Mouse (Mus musculus) kidney, embryonic 14.5 days (tissue): ENCODE results near the gene Pkd1l2. TPM values are rescaled to one million over a fixed set of nuclear protein-coding genes. Genes with fewer than 3 reads are reported as not detected.

ENCODE experiments used
- ATAC-seq: fragments of 200-750 bp; cut with Nextera tagmentation; 2 replicates; pipeline ENCODE4 v1.8.0; 2017; ENCODE audit warnings: moderate number of reproducible peaks, mild to moderate bottlenecking, moderate TSS enrichment, moderate library complexity; ENCODE audit not compliant: low FRiP score, low TSS enrichment
- H3K27ac ChIP-seq: fragments of 300-500 bp; sonication (generic); 2 replicates; pipeline ENCODE4 v1.5.1; 2014; ENCODE audit warnings: low read depth, mild to moderate bottlenecking, low read length, moderate library complexity, mixed read lengths
- H3K27me3 ChIP-seq: fragments of 300-500 bp; sonication (generic); 2 replicates; pipeline ENCODE4 v1.6.1; 2014; ENCODE audit warnings: mild to moderate bottlenecking, low read length; ENCODE audit not compliant: control insufficient read depth, insufficient read depth
- H3K36me3 ChIP-seq: fragments of 300-500 bp; sonication (generic); 2 replicates; pipeline ENCODE4 v1.6.1; 2014; ENCODE audit warnings: low read length, mixed read lengths; ENCODE audit not compliant: control insufficient read depth, insufficient read depth
- H3K4me1 ChIP-seq: fragments of 300-500 bp; sonication (generic); 2 replicates; pipeline ENCODE4 v1.6.1; 2014; ENCODE audit warnings: low read length, mixed read lengths; ENCODE audit not compliant: control insufficient read depth, insufficient read depth
- H3K4me2 ChIP-seq: fragments of 300-500 bp; sonication (generic); replicated peaks from 2 replicates; pipeline ENCODE4 v1.6.1; 2014; ENCODE audit warnings: low read depth, mild to moderate bottlenecking, low read length
- H3K4me3 ChIP-seq: fragments of 300-500 bp; sonication (generic); 2 replicates; pipeline ENCODE4 v1.5.1; 2014; ENCODE audit warnings: mild to moderate bottlenecking, low read length
- H3K9ac ChIP-seq: fragments of 300-500 bp; sonication (generic); 2 replicates; pipeline ENCODE4 v1.6.1; 2014; ENCODE audit warnings: low read depth, mild to moderate bottlenecking, low read length, moderate library complexity
- H3K9me3 ChIP-seq: fragments of 300-500 bp; sonication (generic); 2 replicates; pipeline ENCODE4 v1.6.1; 2016; ENCODE audit warnings: low read length; ENCODE audit not compliant: control insufficient read depth
- WGBS: fragments of 180-500 bp; shearing (Covaris S2); extraction: QIAGEN DNeasy Blood & Tissue Kit; methylation state at CpG from one replicate; pipeline ENCODE4 v1.1.7; 2014; 5-methylcytosine and 5-hydroxymethylcytosine counted together
- polyA plus RNA-seq: library from polyadenylated mRNA; unstranded; fragments of >200 nt; fragmentation: Nextera tagmentation; extraction: Ambion mirVana; gene quantifications from 2 replicates; pipeline ENCODE4 v1.2.1, GENCODE M21; 2014

Pkd1l2 gene
- polyA plus RNA-seq, 1 experiment from 2014 or later, result not detected

- Histone ChIP-seq H3K9me3 (no peaks in the 10 kb centered on the region; the same call in 1 of the 2 replicates), H3K36me3 (no peaks in the 10 kb centered on the region), H3K27me3 (no peaks in the 10 kb centered on the region), H3K9ac (no peak overlapping the region), H3K4me2 (no peak overlapping the region), H3K4me3 (no peak overlapping the region), H3K4me1 (no peaks in the 10 kb centered on the region), H3K27ac (no peak overlapping the region)
- no peak for ATAC-seq
- WGBS, result 80% methylated on average over 9 of the region's 9 CpGs
These were observed 70.9 kb downstream of the Pkd1l2 start for GRCm38 (mm10) chr8:117011366-117011765.

- ATAC-seq, result no peak
- H3K9ac ChIP-seq, result peak overlapping the region; percentile 13; the same call in 1 of the 2 replicates
- H3K27ac ChIP-seq, result no peak overlapping the region
- peak overlapping the region; percentile 94 for H3K4me2 ChIP-seq
- H3K4me1 ChIP-seq, result peaks cover 5% of the 10 kb centered on the region; the same call in 1 of the 2 replicates
- peak overlapping the region; percentile 74; the same call in 1 of the 2 replicates for H3K4me3 ChIP-seq
- WGBS, result 59% methylated on average over 11 of the region's 11 CpGs
- H3K36me3 ChIP-seq, result no peaks in the 10 kb centered on the region
- H3K9me3 ChIP-seq, result no peaks in the 10 kb centered on the region
- no peaks in the 10 kb centered on the region for H3K27me3 ChIP-seq
These were observed 88.1 kb downstream of the Pkd1l2 start for GRCm38 (mm10) chr8:116994016-116994716.

- ATAC-seq, result peak; percentile 100
- H3K9ac ChIP-seq, result peak within 1 kb of the TSS; percentile 74
- WGBS, result under 1% methylated on average over 56 of the region's 56 CpGs
- peaks cover 6% of the 10 kb centered on the region; the same call in 1 of the 2 replicates for H3K36me3 ChIP-seq
- H3K27me3 ChIP-seq, result no peaks in the 10 kb centered on the region
- peak within 1 kb of the TSS; percentile 74 for H3K4me3 ChIP-seq
- peak within 1 kb of the TSS; percentile 94 for H3K4me2 ChIP-seq
- H3K4me1 ChIP-seq, result peaks cover 5% of the 10 kb centered on the region; the same call in 1 of the 2 replicates
- H3K27ac ChIP-seq, result peak within 1 kb of the TSS; percentile 60
- H3K9me3 ChIP-seq, result no peaks in the 10 kb centered on the region
These were observed 89.0 kb downstream of the Pkd1l2 start, which contains the start of gene Gcsh for GRCm38 (mm10) chr8:116993095-116993867. Gcsh (minus strand) TSS chr8:116993537.

- Histone ChIP-seq H3K9ac (peak overlapping the region; percentile 74), H3K9me3 (no peaks in the 10 kb centered on the region), H3K4me3 (peak overlapping the region; percentile 74), H3K36me3 (peaks cover 15% of the 10 kb centered on the region; the same call in 1 of the 2 replicates), H3K4me2 (peak overlapping the region; percentile 94), H3K27me3 (no peaks in the 10 kb centered on the region), H3K27ac (no peak overlapping the region), H3K4me1 (peaks cover 5% of the 10 kb centered on the region; the same call in 1 of the 2 replicates)
- no peak for ATAC-seq
- WGBS, result 10% methylated on average over 23 of the region's 23 CpGs
These were observed 89.9 kb downstream of the Pkd1l2 start for GRCm38 (mm10) chr8:116992176-116992971.

GRCm38 (mm10) chr8:116991241-116991640 lies 91.0 kb downstream of the Pkd1l2 start:
- no peak overlapping the region for H3K27ac ChIP-seq
- no peak overlapping the region for H3K9ac ChIP-seq
- H3K9me3 ChIP-seq, result no peaks in the 10 kb centered on the region
- 86% methylated on average over 8 of the region's 8 CpGs for WGBS
- H3K4me1 ChIP-seq, result peaks cover 5% of the 10 kb centered on the region; the same call in 1 of the 2 replicates
- no peak overlapping the region for H3K4me2 ChIP-seq
- peaks cover 24% of the 10 kb centered on the region for H3K36me3 ChIP-seq
- no peak overlapping the region; the same call in 1 of the 2 replicates for H3K4me3 ChIP-seq
- no peaks in the 10 kb centered on the region for H3K27me3 ChIP-seq
- no peak for ATAC-seq

GRCm38 (mm10) chr8:116989842-116990241 lies 92.4 kb downstream of the Pkd1l2 start:
- ATAC-seq, result no peak
- Histone ChIP-seq H3K4me2 (no peak overlapping the region), H3K4me1 (peaks cover 5% of the 10 kb centered on the region; the same call in 1 of the 2 replicates), H3K9me3 (no peaks in the 10 kb centered on the region), H3K27ac (no peak overlapping the region), H3K9ac (no peak overlapping the region), H3K4me3 (no peak overlapping the region), H3K27me3 (no peaks in the 10 kb centered on the region), H3K36me3 (peaks cover 35% of the 10 kb centered on the region)
- 95% methylated on average over 3 of the region's 3 CpGs for WGBS

- H3K36me3 ChIP-seq, result peaks cover 24% of the 10 kb centered on the region
- H3K4me1 ChIP-seq, result 0 out of 2 replicates have a peak, but pooled peaks cover 5% of the 10 kb centered on the region
- H3K9me3 ChIP-seq, result no peaks in the 10 kb centered on the region
- no peak overlapping the region for H3K27ac ChIP-seq
- H3K9ac ChIP-seq, result no peak overlapping the region
- no peak overlapping the region for H3K4me3 ChIP-seq
- WGBS, result 16% methylated on average over 4 of the region's 4 CpGs
- H3K27me3 ChIP-seq, result no peaks in the 10 kb centered on the region
- no peak for ATAC-seq
- peak overlapping the region; percentile 22; the same call in 1 of the 2 replicates for H3K4me2 ChIP-seq
These were observed 102.1 kb downstream of the Pkd1l2 start for GRCm38 (mm10) chr8:116980117-116980516.

GRCm38 (mm10) chr8:116978631-116979256 lies 103.5 kb downstream of the Pkd1l2 start, which contains the start of gene 1700030J22Rik:
1700030J22Rik (minus strand) TSS chr8:116978959.
- under 1% methylated on average over 46 of the region's 46 CpGs for WGBS
- Histone ChIP-seq H3K4me2 (peak within 1 kb of the TSS; percentile 64), H3K36me3 (peaks cover 12% of the 10 kb centered on the region), H3K4me3 (peak within 1 kb of the TSS; percentile 74), H3K4me1 (0 out of 2 replicates have a peak, but pooled peaks cover 5% of the 10 kb centered on the region), H3K27me3 (no peaks in the 10 kb centered on the region), H3K9ac (peak within 1 kb of the TSS; percentile 13; the same call in 1 of the 2 replicates), H3K9me3 (no peaks in the 10 kb centered on the region), H3K27ac (no peak within 1 kb of the TSS)
- peak; percentile 98 for ATAC-seq
